Mouse (Mus musculus): ENCODE measurements at regions not wholly inside any gene's neighbourhood (a gene's known extent, or its start where the extent isn't known, plus 50 kb on each side); places are given as distances from the start of the nearest gene placed in this dataset.

GRCm38 (mm10) chr2:174532671-174533363 lies 59.9 kb upstream of the Prelid3b start:
- intact Hi-C loops (cut with DNase I) = no loop called here
- DNase-seq = no peak

DNA sequence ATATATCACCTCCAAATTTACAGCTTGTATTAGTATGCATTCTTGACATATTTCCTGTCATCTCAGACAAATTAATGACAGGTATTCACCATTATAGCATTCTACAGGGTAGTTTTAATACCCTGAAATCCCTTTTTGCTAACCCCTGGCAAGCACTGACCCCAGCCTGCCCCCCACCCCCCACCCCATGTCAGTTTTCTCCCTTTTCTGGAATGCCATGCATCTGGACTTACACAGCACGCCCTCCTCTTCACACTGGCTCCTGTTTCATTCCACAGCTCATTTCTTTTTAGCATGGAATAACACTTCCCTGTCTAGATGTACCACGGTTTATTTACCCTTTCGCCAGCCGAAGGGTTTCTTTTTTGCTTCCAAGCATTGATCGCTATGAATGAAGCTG lies 67.8 kb upstream of the Prelid3b start:
- intact Hi-C loops (cut with DNase I) = no loop called here
- DNase-seq = no peak

DNA sequence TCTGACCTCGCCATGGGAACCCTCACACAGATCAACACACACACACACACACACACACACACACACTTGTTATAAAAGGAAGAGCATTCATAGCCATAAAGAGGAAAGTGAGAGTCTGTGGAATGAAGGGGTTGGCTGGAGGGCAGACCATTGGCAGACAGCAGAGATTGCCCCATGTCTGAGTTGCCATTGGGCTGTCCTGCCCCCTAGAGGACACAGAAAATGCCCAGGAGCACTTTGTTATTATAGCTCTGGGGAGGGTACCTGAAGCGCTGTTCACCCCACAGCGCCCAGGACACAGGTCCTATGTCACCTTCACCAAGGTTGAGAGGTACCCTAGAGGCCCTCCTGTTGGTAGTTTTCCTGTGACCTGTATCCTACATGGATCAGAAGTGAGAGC lies 74.3 kb upstream of the Prelid3b start:
- intact Hi-C loops (cut with DNase I) = no loop called here
- no peak for DNase-seq

DNA sequence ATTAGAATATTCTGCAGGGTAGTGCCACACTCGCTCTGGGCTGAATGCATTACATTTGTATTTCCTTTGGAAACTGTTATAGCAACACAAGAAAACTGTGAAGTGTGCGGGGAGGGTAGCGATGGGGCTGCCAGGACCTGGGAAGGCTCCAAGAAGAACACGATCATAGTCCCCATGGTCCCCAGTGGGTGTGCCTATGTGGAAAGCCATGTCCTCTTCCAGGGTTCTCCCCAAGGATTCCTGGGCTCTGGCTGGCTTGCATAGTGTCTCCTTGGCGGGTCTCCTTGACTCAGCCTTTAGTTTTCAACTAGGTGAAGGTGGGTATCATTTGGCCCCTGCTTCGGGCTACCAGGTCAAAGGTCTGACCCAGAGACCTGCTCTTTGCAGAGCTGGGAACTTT lies 74.8 kb upstream of the Prelid3b start:
- intact Hi-C loops (cut with DNase I) = no loop called here
- DNase-seq = no peak

DNA sequence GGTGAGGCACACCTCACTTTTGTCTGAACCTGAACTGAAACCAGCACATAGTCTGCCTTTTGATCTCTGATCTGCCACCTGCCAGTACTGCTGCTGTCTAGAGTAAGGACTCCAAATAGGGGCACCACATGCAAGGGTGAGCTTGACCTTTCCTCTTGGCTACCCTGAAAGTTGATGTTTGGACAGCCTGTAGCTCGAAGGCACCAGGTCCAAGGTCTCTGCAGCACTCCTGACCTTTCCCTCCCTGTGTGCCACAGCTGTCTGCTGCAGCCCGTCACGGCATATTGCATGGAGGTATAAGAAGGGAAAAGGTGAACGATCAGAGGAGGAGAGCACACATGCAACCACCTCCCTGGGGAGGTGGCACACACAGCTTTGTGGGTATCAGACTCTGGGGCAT lies 75.9 kb upstream of the Prelid3b start:
- intact Hi-C loops (cut with DNase I) = no loop called here
- no peak for DNase-seq

DNA sequence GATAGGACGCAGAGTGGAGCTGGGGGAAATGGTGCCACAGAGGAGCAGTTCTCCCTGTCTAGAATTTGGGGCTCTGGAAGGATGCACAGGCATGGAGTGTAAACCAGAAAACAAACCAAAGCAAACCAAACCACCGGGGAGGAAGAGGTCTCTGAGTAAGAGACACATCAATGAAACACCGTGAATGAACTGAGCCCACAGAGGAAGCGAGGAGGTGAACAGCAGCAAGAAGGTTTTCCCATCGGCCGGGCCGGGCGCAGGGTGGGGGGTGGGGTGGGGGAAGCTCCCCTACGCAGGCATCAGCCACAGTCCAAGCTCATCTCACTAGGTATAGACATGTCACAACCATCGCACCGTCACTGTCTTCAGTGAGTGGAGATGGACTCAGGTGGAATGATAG lies 82.9 kb upstream of the Prelid3b start:
- intact Hi-C loops (cut with DNase I) = no loop called here
- DNase-seq = no peak

DNA sequence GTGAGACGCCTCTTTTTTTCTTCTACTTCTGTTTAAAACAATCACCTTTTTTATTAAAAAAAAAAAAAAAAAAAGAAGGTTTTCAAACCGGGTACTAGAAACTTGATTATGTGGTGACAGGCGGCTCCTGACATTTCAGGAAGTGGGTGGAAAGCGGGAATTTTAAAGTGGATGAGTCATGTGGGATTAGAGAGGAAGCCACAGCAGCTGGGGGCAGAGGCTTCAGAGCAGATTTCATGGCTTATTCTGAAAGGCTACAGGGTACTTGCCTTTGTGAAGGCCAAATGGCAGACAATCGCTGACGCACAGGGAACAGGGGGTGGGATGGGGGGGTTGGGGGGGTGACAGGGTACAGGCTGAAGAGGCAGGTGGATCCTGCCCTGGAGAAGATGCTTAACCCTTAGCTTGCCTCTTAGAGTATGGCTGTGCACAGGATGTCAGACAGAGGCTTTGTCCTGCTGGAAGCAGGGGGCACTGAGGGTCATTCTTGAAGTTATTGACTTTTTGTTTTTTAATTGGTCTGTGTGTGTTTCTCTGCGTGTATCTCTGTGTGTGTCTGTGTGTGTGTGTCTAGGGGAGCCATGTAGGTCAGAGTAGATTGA lies 81.4 kb upstream of the Zfp831 start:
- DNase-seq = no peak
- intact Hi-C loops (cut with DNase I) = loop anchor here (1.0 kb wide), 1 partner anchor 12 kb away; no protein-coding TSS in a partner anchor

DNA sequence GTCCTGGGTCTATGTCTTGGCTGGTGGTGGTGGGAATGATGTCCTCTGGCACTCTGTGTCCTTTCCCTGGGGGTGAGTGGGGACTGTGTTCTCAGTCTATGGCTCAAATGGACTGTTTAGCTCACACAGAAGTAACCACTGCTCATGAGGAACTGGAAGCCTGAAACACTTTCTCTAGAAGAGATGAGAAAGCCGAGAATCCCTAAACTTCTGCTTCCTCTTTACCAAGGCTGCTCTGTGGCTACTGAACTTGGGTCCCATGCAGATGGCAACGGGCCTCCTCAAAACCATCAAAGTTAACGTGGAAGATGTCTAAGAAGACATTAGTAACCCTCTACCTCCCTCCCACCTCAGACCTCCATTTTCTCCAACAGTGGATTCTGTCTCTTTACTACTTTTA lies 79.4 kb upstream of the Zfp831 start:
- intact Hi-C loops (cut with DNase I) = no loop called here
- DNase-seq = no peak

GRCm38 (mm10) chr2:174564817-174565216 lies 78.5 kb upstream of the Zfp831 start:
- no peak for DNase-seq
- intact Hi-C loops (cut with DNase I) = no loop called here

GRCm38 (mm10) chr2:174565891-174566290 lies 77.4 kb upstream of the Zfp831 start:
- intact Hi-C loops (cut with DNase I) = no loop called here
- DNase-seq = no peak

- intact Hi-C loops (cut with DNase I) = no loop called here
- DNase-seq = no peak
Observed at GRCm38 (mm10) chr2:174566752-174567151, 76.6 kb upstream of the Zfp831 start.

- intact Hi-C loops (cut with DNase I) = no loop called here
- DNase-seq = no peak
Observed at GRCm38 (mm10) chr2:174574804-174575507, 68.4 kb upstream of the Zfp831 start.

DNA sequence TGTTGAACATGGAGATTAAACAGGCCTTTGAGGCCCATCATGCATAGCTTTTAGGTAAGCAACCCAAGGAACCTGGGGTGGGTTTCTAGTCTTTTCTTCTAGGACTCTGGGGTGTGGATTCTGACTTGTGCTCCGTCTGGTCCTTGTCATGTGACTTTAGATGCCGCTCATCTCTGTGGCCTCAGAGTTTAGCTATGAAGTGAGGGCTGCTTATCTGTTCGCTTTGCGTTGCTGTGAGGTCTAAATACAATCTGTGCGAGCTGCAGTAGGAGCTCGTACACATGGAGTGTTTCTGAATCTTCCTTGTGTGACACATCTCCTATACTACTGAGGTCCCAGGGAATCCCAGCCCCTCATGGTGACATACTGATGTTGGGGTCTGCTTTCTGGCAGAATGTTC lies 67.8 kb upstream of the Zfp831 start:
- no peak for DNase-seq
- intact Hi-C loops (cut with DNase I) = no loop called here

GRCm38 (mm10) chr2:174580906-174581703 lies 62.2 kb upstream of the Zfp831 start:
- no peak for DNase-seq
- intact Hi-C loops (cut with DNase I) = no loop called here

DNA sequence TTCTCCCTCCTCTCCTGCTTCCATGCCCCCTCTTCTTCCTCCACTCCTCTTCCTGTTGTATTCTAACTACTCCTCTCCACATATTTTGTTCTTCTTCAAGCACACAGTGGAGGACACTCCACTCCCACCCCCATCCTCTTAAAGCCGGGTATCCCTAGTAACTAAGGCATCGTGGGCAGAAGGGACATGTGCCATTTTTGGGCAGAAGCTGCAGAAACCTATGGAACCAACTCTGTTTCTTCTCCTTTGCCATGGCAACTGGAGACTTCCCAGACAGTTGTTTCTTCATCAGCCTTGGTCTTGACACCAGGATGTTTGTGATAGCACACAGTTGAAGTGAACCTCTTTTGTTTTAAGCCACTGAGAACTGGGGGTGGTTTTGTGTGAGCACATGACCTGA lies 59.1 kb upstream of the Zfp831 start:
- intact Hi-C loops (cut with DNase I) = no loop called here
- DNase-seq = no peak
